Comparison of ENCODE assay signal across 8 mouse cellular contexts in genomic region chr9:64773936-64774335, GRCm38 (mm10). TPM values are rescaled to one million over a fixed set of nuclear protein-coding genes. Genes with fewer than 3 reads are reported as not detected.
DNase-seq lines count a peak whose midpoint lies in the region; ATAC-seq lines count a peak whose summit lies in the region.

No protein-coding gene starts in this region.

- 53% methylated on average over 4 of the region's 4 CpGs for WGBS in kidney, embryonic 16.5 days
- 44% methylated on average over 4 of the region's 4 CpGs for WGBS in liver, embryonic 15.5 days (ENCODE audit: insufficient replicate concordance)

- H3K27me3 ChIP-seq in kidney, embryonic 16.5 days (ENCODE audit: insufficient read depth, low read length): no peaks in the 10 kb centered on the region; the same call in 1 of the 2 replicates
- H3K27me3 ChIP-seq in liver, embryonic 15.5 days: no peaks in the 10 kb centered on the region

- H3K4me2 ChIP-seq in kidney, embryonic 16.5 days (replicated peaks; ENCODE audit: low read depth, low read length): no peak overlapping the region
- H3K4me2 ChIP-seq in liver, embryonic 15.5 days: no peak overlapping the region

- no peak overlapping the region for H3K27ac ChIP-seq in kidney, embryonic 16.5 days (ENCODE audit: low read length)
- peak overlapping the region; percentile 68 for H3K27ac ChIP-seq in liver, embryonic 15.5 days (replicated peaks)

- peak; percentile 24 to 28 for DNase-seq in cerebellum, postnatal 14 days
- DNase-seq in cerebellum, adult 11-12 months: no peak
- peak; percentile 44 for DNase-seq in kidney, postnatal 10 days
- peak; percentile 55 for DNase-seq in NIH3T3 (ENCODE audit: low read depth)
- DNase-seq in frontal cortex, postnatal 10 days (ENCODE audit: low spot score in 2 of 2): no peak

- no peak overlapping the region for H3K4me3 ChIP-seq in kidney, embryonic 16.5 days (ENCODE audit: low read length)
- no peak overlapping the region for H3K4me3 ChIP-seq in liver, embryonic 15.5 days (replicated peaks)

- peaks cover 7% of the 10 kb centered on the region; the same call in 1 of the 2 replicates for H3K9me3 ChIP-seq in kidney, embryonic 16.5 days (ENCODE audit: low read length)
- H3K9me3 ChIP-seq in liver, embryonic 15.5 days (replicated peaks): no peaks in the 10 kb centered on the region

- ATAC-seq in kidney, embryonic 16.5 days (ENCODE audit: low FRiP score, low TSS enrichment): no peak
- no peak for ATAC-seq in liver, embryonic 15.5 days (ENCODE audit: insufficient read depth)
- ATAC-seq in megakaryocyte, adult 5-6 weeks (ENCODE audit: poor library complexity, severe bottlenecking): no peak

- peaks cover 6% of the 10 kb centered on the region; the same call in 1 of the 2 replicates for H3K4me1 ChIP-seq in kidney, embryonic 16.5 days (ENCODE audit: insufficient read depth, low read length)
- peaks cover 26% of the 10 kb centered on the region for H3K4me1 ChIP-seq in liver, embryonic 15.5 days (replicated peaks)

- H3K9ac ChIP-seq in kidney, embryonic 16.5 days (replicated peaks; ENCODE audit: low read length): no peak overlapping the region
- H3K9ac ChIP-seq in liver, embryonic 15.5 days: no peak overlapping the region

- H3K36me3 ChIP-seq in kidney, embryonic 16.5 days (ENCODE audit: insufficient read depth, low read length): no peaks in the 10 kb centered on the region
- H3K36me3 ChIP-seq in liver, embryonic 15.5 days (replicated peaks): no peaks in the 10 kb centered on the region

RNA-seq across cellular contexts. Expression of gene Rab11a, which starts 36.4 kb away (rescaled TPM):
- polyA plus RNA-seq in kidney, embryonic 16.5 days (2015; fragmentation: Nextera tagmentation; extraction: Ambion mirVana): 632 and 680 TPM in 2 replicates
- polyA plus RNA-seq in liver, embryonic 15.5 days (2015; fragmentation: Nextera tagmentation; extraction: Ambion mirVana): 192 and 214 TPM in 2 replicates
- total RNA-seq in megakaryocyte, adult 5-6 weeks (2015): 249 and 281 TPM in 2 replicates
- total RNA-seq in megakaryocyte, adult 5-6 weeks (2017): 144 and 161 TPM in 2 replicates

RNA-seq across cellular contexts. Expression of gene Dennd4a, which starts 37.2 kb away (rescaled TPM):
- 5.0 and 5.2 TPM in 2 replicates for polyA plus RNA-seq in kidney, embryonic 16.5 days (2015; fragmentation: Nextera tagmentation; extraction: Ambion mirVana)
- polyA plus RNA-seq in liver, embryonic 15.5 days (2015; fragmentation: Nextera tagmentation; extraction: Ambion mirVana): 34.2 and 41.6 TPM in 2 replicates
- 48.2 and 50.2 TPM in 2 replicates for total RNA-seq in megakaryocyte, adult 5-6 weeks (2015)
- total RNA-seq in megakaryocyte, adult 5-6 weeks (2017): 33.3 and 47.0 TPM in 2 replicates

Comparison
In these comparisons a context has a peak if more than half of its experiments do, and no peak if none do; other contexts are left out.
1. DNase-seq: peak in cerebellum, postnatal 14 days (2 of 2), kidney, postnatal 10 days (single experiment) and NIH3T3 (single experiment); none in cerebellum, adult 11-12 months (single experiment) and frontal cortex, postnatal 10 days (0 of 2).